Mouse (Mus musculus): ENCODE results near the gene Ppa1.

The Ppa1 gene

GRCm38 (mm10) chr10:61695703-61696559 lies 47.6 kb downstream of the Ppa1 start:
- DNase-seq (ENCODE audit: low spot score), result no peak

GRCm38 (mm10) chr10:61696560-61696823 lies 48.1 kb downstream of the Ppa1 start:
- no peak for DNase-seq (ENCODE audit: low spot score)

- DNase-seq (ENCODE audit: low spot score), result no peak
These were observed 48.7 kb downstream of the Ppa1 start for GRCm38 (mm10) chr10:61697028-61697427.

- DNase-seq (ENCODE audit: low spot score), result no peak
These were observed 56.3 kb downstream of the Ppa1 start for GRCm38 (mm10) chr10:61704663-61705062.

GRCm38 (mm10) chr10:61706412-61707375 lies 58.3 kb downstream of the Ppa1 start:
- DNase-seq (ENCODE audit: low spot score), result no peak

GRCm38 (mm10) chr10:61713601-61714000 lies 65.2 kb downstream of the Ppa1 start:
- no peak for DNase-seq (ENCODE audit: low spot score)

GRCm38 (mm10) chr10:61714146-61714545 lies 65.8 kb downstream of the Ppa1 start:
- no peak for DNase-seq (ENCODE audit: low spot score)

- DNase-seq (ENCODE audit: low spot score), result peak; percentile 76
These were observed 66.6 kb downstream of the Ppa1 start, which contains the start of gene Aifm2 for GRCm38 (mm10) chr10:61714771-61715461. TSS of gene Aifm2 (plus strand) at chr10:61715263.

- no peak for DNase-seq (ENCODE audit: low spot score)
These were observed 67.1 kb downstream of the Ppa1 start for GRCm38 (mm10) chr10:61715462-61715837.

- DNase-seq (ENCODE audit: low spot score), result no peak
These were observed 67.9 kb downstream of the Ppa1 start for GRCm38 (mm10) chr10:61715996-61716864.

GRCm38 (mm10) chr10:61717406-61718296 lies 69.3 kb downstream of the Ppa1 start:
- DNase-seq (ENCODE audit: low spot score), result no peak

GRCm38 (mm10) chr10:61720331-61720730 lies 72.0 kb downstream of the Ppa1 start:
- no peak for DNase-seq (ENCODE audit: low spot score)

GRCm38 (mm10) chr10:61722215-61722614 lies 73.9 kb downstream of the Ppa1 start:
- DNase-seq (ENCODE audit: low spot score), result no peak

GRCm38 (mm10) chr10:61723271-61723670 lies 74.9 kb downstream of the Ppa1 start:
- no peak for DNase-seq (ENCODE audit: low spot score)

Data from embryo, embryonic 10.5 days (tissue).